Mouse (Mus musculus) CD4-positive naive resting alpha-beta T cell, adult 76 days (primary cell): Measurements from ENCODE around the gene Trcg1. TPM values are rescaled to one million over a fixed set of nuclear protein-coding genes. Genes with fewer than 3 reads are reported as not detected.

ENCODE experiments used
- total RNA-seq: library from RNA; stranded (reverse); gene quantifications from one replicate; pipeline ENCODE4 v1.2.4, GENCODE M21; 2023

The Trcg1 gene
- total RNA-seq: not detected

DNA sequence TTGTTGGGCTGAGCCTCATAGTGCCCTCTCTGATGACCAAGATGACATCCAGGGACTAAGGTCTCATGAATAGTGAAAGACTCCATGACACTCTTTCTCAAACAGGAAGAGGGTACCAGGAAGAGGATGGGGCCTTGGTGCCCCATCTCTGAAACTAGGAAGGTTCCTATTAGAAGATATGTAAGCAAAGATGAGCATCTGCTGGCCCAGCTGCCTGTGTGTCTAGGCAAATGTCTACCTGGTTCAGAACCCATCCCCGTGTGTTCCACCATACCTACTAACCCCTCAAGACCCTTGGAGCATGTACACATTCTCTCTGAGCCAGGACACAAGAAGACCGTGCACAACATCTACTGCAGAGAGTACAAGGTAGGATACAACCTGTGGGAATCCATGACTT, at the start of gene Trcg1:
Gene Trcg1 (plus strand): TSS at position 301 of the 400 bp plus-strand sequence.

DNA sequence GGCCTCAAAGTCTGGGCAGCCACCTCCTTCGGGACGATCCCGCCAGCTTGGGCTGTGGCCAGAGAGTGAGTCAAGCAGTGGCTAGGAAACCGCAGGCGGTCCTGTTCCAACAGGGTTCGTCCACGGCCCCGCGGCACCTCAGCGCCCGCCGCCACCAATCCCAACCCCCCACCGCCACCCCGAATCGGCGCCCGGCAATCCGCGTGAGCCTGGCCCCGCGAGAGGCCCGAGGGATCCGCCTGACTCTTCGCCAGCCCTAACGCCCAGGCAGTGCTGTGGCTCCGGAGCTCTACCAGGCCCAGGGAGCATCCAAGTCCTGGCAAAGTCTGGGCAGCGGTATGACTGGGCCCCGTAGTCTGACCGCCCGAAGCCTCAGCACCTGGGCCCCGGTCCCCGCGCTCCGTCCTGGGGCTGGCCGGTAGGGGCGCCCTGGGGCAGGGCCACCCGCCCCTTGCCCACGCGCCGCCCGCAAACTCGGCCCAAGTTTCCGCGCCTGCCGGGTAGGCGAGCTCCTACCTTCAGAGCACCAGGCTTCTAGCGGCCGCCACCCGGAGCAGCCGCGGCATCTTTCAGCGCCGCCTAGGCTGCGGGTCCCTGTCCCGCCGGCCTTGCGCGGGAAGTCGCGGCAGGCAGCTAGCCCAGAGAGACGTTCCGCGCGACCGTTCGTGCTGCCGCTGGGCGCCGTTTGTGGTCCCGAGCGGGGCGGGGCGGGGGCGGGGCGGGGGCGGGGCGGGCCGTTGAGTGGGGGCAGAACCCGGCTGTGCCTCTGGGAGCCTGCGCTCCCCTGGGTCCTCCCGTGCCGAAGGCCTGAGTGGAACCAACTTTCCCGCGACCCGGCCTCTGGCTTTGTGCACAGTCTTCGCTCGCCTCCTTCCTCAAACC, 25.8 kb downstream of the Trcg1 start, which contains the start of gene 1700017B05Rik:
Gene 1700017B05Rik (minus strand): TSS at position 700 of the 882 bp plus-strand sequence.

Other genes starting within 250 kb of the Trcg1 start
- gene Ptpn9, start 241.6 kb upstream of the Trcg1 start, total RNA-seq: 14.2 TPM
- 96.6 TPM for gene Sin3a, start 164.5 kb upstream of the Trcg1 start, total RNA-seq
- 189 TPM for gene Man2c1, start 105.9 kb upstream of the Trcg1 start, total RNA-seq
- gene Neil1, start 88.3 kb upstream of the Trcg1 start, total RNA-seq: 53.8 TPM
- gene Commd4, start 78.2 kb upstream of the Trcg1 start, total RNA-seq: 87.9 TPM
- gene 1700017B05Rik, start 26.1 kb downstream of the Trcg1 start, total RNA-seq: 123 TPM
- 51.9 TPM for gene Ppcdc, start 203.6 kb downstream of the Trcg1 start, total RNA-seq
- 0.18 TPM for gene Scamp5, start 231.5 kb downstream of the Trcg1 start, total RNA-seq